In genomic region chr6:136852348-136852747, GRCm38 (mm10) we compare ENCODE assay signal across 15 mouse cellular contexts. TPM values are rescaled to one million over a fixed set of nuclear protein-coding genes. Genes with fewer than 3 reads are reported as not detected.
DNase-seq lines count a peak whose midpoint lies in the region; ATAC-seq lines count a peak whose summit lies in the region.
"Had no signal": no experiment of that assay in that cellular context is flagged by ENCODE, and none has a peak within 500 bp of the region (broad histone marks: within the 10 kb centered on the region; RNA-seq: fewer than 3 reads in every experiment).

No protein-coding gene starts in this region.

- no peaks in the 10 kb centered on the region for H3K9me3 ChIP-seq in liver, embryonic 13.5 days (replicated peaks)
- no peaks in the 10 kb centered on the region for H3K9me3 ChIP-seq in embryonic facial prominence, embryonic 15.5 days (replicated peaks)
- H3K9me3 ChIP-seq in liver, embryonic 15.5 days (replicated peaks): no peaks in the 10 kb centered on the region

- no peak for ATAC-seq in liver, embryonic 13.5 days (ENCODE audit: low read depth)
- no peak for ATAC-seq in embryonic facial prominence, embryonic 15.5 days (ENCODE audit: insufficient number of reproducible peaks, low FRiP score, low TSS enrichment, low read depth)
- ATAC-seq in liver, embryonic 15.5 days (ENCODE audit: insufficient read depth): no peak

- H3K4me1 ChIP-seq in liver, embryonic 13.5 days (replicated peaks): peaks cover 88% of the 10 kb centered on the region
- H3K4me1 ChIP-seq in embryonic facial prominence, embryonic 15.5 days: peaks cover 13% of the 10 kb centered on the region
- peaks cover 78% of the 10 kb centered on the region for H3K4me1 ChIP-seq in liver, embryonic 15.5 days (replicated peaks)

- no peak for DNase-seq in liver, embryonic 13.5 days
- no peak for DNase-seq in liver
- peak; percentile 55 for DNase-seq in kidney, adult 9 months
- no peak for DNase-seq in adrenal gland, adult (ENCODE audit: inconsistent age in 2 of 2, low spot score in 1 of 2)
- DNase-seq in urinary bladder, postnatal 10 days (ENCODE audit: low spot score): no peak
- DNase-seq: cerebellum, postnatal 14 days; gastrocnemius, postnatal 14 days; heart, postnatal 14 days; layer of hippocampus, adult 9-11 months; lung, adult 18-20 months; right cerebral cortex, adult 18-20 months had no signal

- H3K4me3 ChIP-seq in liver, embryonic 13.5 days (replicated peaks): peak overlapping the region; percentile 80
- H3K4me3 ChIP-seq in embryonic facial prominence, embryonic 15.5 days (replicated peaks): no peak overlapping the region
- H3K4me3 ChIP-seq in liver, embryonic 15.5 days (replicated peaks): peak overlapping the region; percentile 77
- H3K4me3 ChIP-seq: myocyte had no signal

- H3K9ac ChIP-seq in liver, embryonic 13.5 days: peak overlapping the region; percentile 54
- H3K9ac ChIP-seq in embryonic facial prominence, embryonic 15.5 days: no peak overlapping the region
- no peak overlapping the region for H3K9ac ChIP-seq in liver, embryonic 15.5 days

- H3K27ac ChIP-seq in liver, embryonic 13.5 days: peak overlapping the region; percentile 81
- peak overlapping the region; percentile 66 for H3K27ac ChIP-seq in embryonic facial prominence, embryonic 15.5 days (replicated peaks)
- H3K27ac ChIP-seq in liver, embryonic 15.5 days (replicated peaks): peak overlapping the region; percentile 72

- H3K4me2 ChIP-seq in liver, embryonic 13.5 days: peak overlapping the region; percentile 71
- no peak overlapping the region for H3K4me2 ChIP-seq in embryonic facial prominence, embryonic 15.5 days (replicated peaks)
- H3K4me2 ChIP-seq in liver, embryonic 15.5 days: peak overlapping the region; percentile 71

- H3K36me3 ChIP-seq in liver, embryonic 13.5 days: peaks cover 87% of the 10 kb centered on the region
- no peaks in the 10 kb centered on the region for H3K36me3 ChIP-seq in embryonic facial prominence, embryonic 15.5 days
- H3K36me3 ChIP-seq in liver, embryonic 15.5 days (replicated peaks): peaks cover 78% of the 10 kb centered on the region

- 79% methylated on average over 4 of the region's 4 CpGs for WGBS in liver, embryonic 13.5 days (ENCODE audit: insufficient replicate concordance)
- 57% methylated on average over 4 of the region's 4 CpGs for WGBS in embryonic facial prominence, embryonic 15.5 days
- 82% methylated on average over 4 of the region's 4 CpGs for WGBS in liver, embryonic 15.5 days (ENCODE audit: insufficient replicate concordance)

- no peaks in the 10 kb centered on the region for H3K27me3 ChIP-seq in liver, embryonic 13.5 days
- H3K27me3 ChIP-seq in embryonic facial prominence, embryonic 15.5 days: no peaks in the 10 kb centered on the region
- H3K27me3 ChIP-seq in liver, embryonic 15.5 days: no peaks in the 10 kb centered on the region

RNA-seq across cellular contexts. Expression of gene Art4, which starts 5.2 kb away (rescaled TPM):
- polyA plus RNA-seq in liver, embryonic 13.5 days (2015; fragmentation: Nextera tagmentation; extraction: Ambion mirVana): 28.8 and 32.7 TPM in 2 replicates
- polyA plus RNA-seq in embryonic facial prominence, embryonic 15.5 days (2015; fragmentation: Nextera tagmentation; extraction: Ambion mirVana): 3.0 and 3.3 TPM in 2 replicates
- polyA plus RNA-seq in liver, embryonic 15.5 days (2015; fragmentation: Nextera tagmentation; extraction: Ambion mirVana): 30.0 TPM in 2 replicates
- polyA plus RNA-seq: myocyte had no signal

RNA-seq across cellular contexts. Expression of gene Smco3, which starts 17.1 kb away (rescaled TPM):
- not detected in 2 replicates for polyA plus RNA-seq in liver, embryonic 13.5 days (2015; fragmentation: Nextera tagmentation; extraction: Ambion mirVana)
- polyA plus RNA-seq in embryonic facial prominence, embryonic 15.5 days (2015; fragmentation: Nextera tagmentation; extraction: Ambion mirVana): 2.1 and 2.5 TPM in 2 replicates
- polyA plus RNA-seq in liver, embryonic 15.5 days (2015; fragmentation: Nextera tagmentation; extraction: Ambion mirVana): not detected in 2 replicates
- polyA plus RNA-seq: erythroblast, embryonic 14.5 days had no signal

RNA-seq across cellular contexts. Expression of gene Mgp, which starts 23.3 kb away (rescaled TPM):
- polyA plus RNA-seq in liver, embryonic 13.5 days (2015; fragmentation: Nextera tagmentation; extraction: Ambion mirVana): 6.5 and 7.3 TPM in 2 replicates
- 211 and 283 TPM in 2 replicates for polyA plus RNA-seq in embryonic facial prominence, embryonic 15.5 days (2015; fragmentation: Nextera tagmentation; extraction: Ambion mirVana)
- 3.3 and 6.3 TPM in 2 replicates for polyA plus RNA-seq in liver, embryonic 15.5 days (2015; fragmentation: Nextera tagmentation; extraction: Ambion mirVana)
- polyA plus RNA-seq: erythroblast, embryonic 14.5 days had no signal

RNA-seq across cellular contexts. Expression of gene Wbp11, which starts 24.3 kb away (rescaled TPM):
- 62.5 and 80.2 TPM in 2 replicates for polyA plus RNA-seq in liver, embryonic 13.5 days (2015; fragmentation: Nextera tagmentation; extraction: Ambion mirVana)
- polyA plus RNA-seq in embryonic facial prominence, embryonic 15.5 days (2015; fragmentation: Nextera tagmentation; extraction: Ambion mirVana): 92.0 and 104 TPM in 2 replicates
- 49.0 and 51.6 TPM in 2 replicates for polyA plus RNA-seq in liver, embryonic 15.5 days (2015; fragmentation: Nextera tagmentation; extraction: Ambion mirVana)

RNA-seq across cellular contexts. Expression of gene BC049715, which starts 24.9 kb away (rescaled TPM):
- 1.2 and 2.4 TPM in 2 replicates for polyA plus RNA-seq in liver, embryonic 13.5 days (2015; fragmentation: Nextera tagmentation; extraction: Ambion mirVana)
- polyA plus RNA-seq in embryonic facial prominence, embryonic 15.5 days (2015; fragmentation: Nextera tagmentation; extraction: Ambion mirVana): 1.2 and 3.7 TPM in 2 replicates
- polyA plus RNA-seq in liver, embryonic 15.5 days (2015; fragmentation: Nextera tagmentation; extraction: Ambion mirVana): 0.71 and 1.0 TPM in 2 replicates

Comparison
In these comparisons a context has a peak if more than half of its experiments do, and no peak if none do; other contexts are left out.
1. RNA of gene Mgp, which starts 23.3 kb away (polyA plus RNA-seq): 211 to 283 TPM in embryonic facial prominence, embryonic 15.5 days; 6.5 to 7.3 TPM in liver, embryonic 13.5 days and 3.3 to 6.3 TPM in liver, embryonic 15.5 days; every median in the first group is over 10 times any median in the second.
2. Peak in every context shown above with its lines, with median percentiles within 50 percentile points of each other: H3K27ac ChIP-seq.